Mouse (Mus musculus): ENCODE measurements around the gene Pgghg. TPM values are rescaled to one million over a fixed set of nuclear protein-coding genes. Genes with fewer than 3 reads are reported as not detected.
A peak's percentile ranks its signal among the peaks of the same experiment; 100 is the strongest.

Pgghg gene
- 6.2 and 8.4 TPM in 2 replicates for polyA plus RNA-seq (2015; fragmentation: Nextera tagmentation; extraction: Ambion mirVana)

- Histone ChIP-seq H3K9me3 (no peaks in the 10 kb centered on the region), H3K4me2 (peak within 1 kb of the TSS; percentile 56), H3K27me3 (replicated peaks) (0 out of 2 replicates have a peak, but pooled peaks cover 3% of the 10 kb centered on the region), H3K4me1 (peaks cover 9% of the 10 kb centered on the region), H3K4me3 (peak within 1 kb of the TSS; percentile 41), H3K27ac (no peak within 1 kb of the TSS), H3K9ac (peak within 1 kb of the TSS; percentile 38), H3K36me3 (replicated peaks) (no peaks in the 10 kb centered on the region)
- ATAC-seq (replicated peaks): peak; percentile 88
- WGBS: 4% methylated on average over 33 of the region's 33 CpGs
Measured at GRCm38 (mm10) chr7:140941222-140942051, at the start of gene Pgghg. Gene Pgghg, plus strand, starts transcription at chr7:140941391.

- ATAC-seq (replicated peaks): no peak
- Histone ChIP-seq H3K9me3 (no peaks in the 10 kb centered on the region), H3K4me1 (no peaks in the 10 kb centered on the region), H3K4me3 (no peak overlapping the region), H3K4me2 (no peak overlapping the region), H3K27ac (no peak overlapping the region), H3K27me3 (replicated peaks) (no peaks in the 10 kb centered on the region), H3K9ac (no peak overlapping the region), H3K36me3 (replicated peaks) (peaks cover 61% of the 10 kb centered on the region)
- 88% methylated on average over 7 of the region's 7 CpGs for WGBS
Measured at GRCm38 (mm10) chr7:140894031-140894430, 47.2 kb upstream of the Pgghg start.

- WGBS: 93% methylated on average over 3 of the region's 3 CpGs
- Histone ChIP-seq H3K4me1 (no peaks in the 10 kb centered on the region), H3K4me3 (no peak overlapping the region), H3K27me3 (replicated peaks) (no peaks in the 10 kb centered on the region), H3K4me2 (no peak overlapping the region), H3K27ac (no peak overlapping the region), H3K9ac (no peak overlapping the region), H3K36me3 (replicated peaks) (peaks cover 57% of the 10 kb centered on the region), H3K9me3 (no peaks in the 10 kb centered on the region)
- no peak for ATAC-seq (replicated peaks)
Measured at GRCm38 (mm10) chr7:140894611-140895010, 46.6 kb upstream of the Pgghg start.

- WGBS: 94% methylated on average over 7 of the region's 7 CpGs
- ATAC-seq (replicated peaks): no peak
- Histone ChIP-seq H3K9ac (no peak overlapping the region), H3K4me1 (no peaks in the 10 kb centered on the region), H3K4me2 (no peak overlapping the region), H3K36me3 (replicated peaks) (peaks cover 38% of the 10 kb centered on the region), H3K9me3 (no peaks in the 10 kb centered on the region), H3K27ac (no peak overlapping the region), H3K4me3 (no peak overlapping the region), H3K27me3 (replicated peaks) (no peaks in the 10 kb centered on the region)
Measured at GRCm38 (mm10) chr7:140897863-140898262, 43.3 kb upstream of the Pgghg start.

GRCm38 (mm10) chr7:140899121-140899520 lies 42.1 kb upstream of the Pgghg start:
- Histone ChIP-seq H3K36me3 (replicated peaks) (peaks cover 33% of the 10 kb centered on the region), H3K4me2 (no peak overlapping the region), H3K27me3 (replicated peaks) (no peaks in the 10 kb centered on the region)

GRCm38 (mm10) chr7:140900220-140900619 lies 41.0 kb upstream of the Pgghg start, which contains the start of gene Cox8b:
Gene Cox8b, minus strand, starts transcription at chr7:140900446.
- Histone ChIP-seq H3K4me2 (no peak within 1 kb of the TSS), H3K9ac (no peak within 1 kb of the TSS), H3K9me3 (no peaks in the 10 kb centered on the region), H3K4me1 (no peaks in the 10 kb centered on the region), H3K27ac (no peak within 1 kb of the TSS), H3K27me3 (replicated peaks) (no peaks in the 10 kb centered on the region), H3K36me3 (replicated peaks) (peaks cover 26% of the 10 kb centered on the region), H3K4me3 (no peak within 1 kb of the TSS)
- WGBS: 84% methylated on average over 10 of the region's 10 CpGs
- no peak for ATAC-seq (replicated peaks)

More at GRCm38 (mm10) chr7:140899121-140899520, 42.1 kb upstream of the Pgghg start:
- 82% methylated on average over 3 of the region's 3 CpGs for WGBS
- Histone ChIP-seq H3K4me1 (no peaks in the 10 kb centered on the region), H3K4me3 (no peak overlapping the region), H3K27ac (no peak overlapping the region), H3K9me3 (no peaks in the 10 kb centered on the region), H3K9ac (no peak overlapping the region)
- ATAC-seq (replicated peaks): no peak

GRCm38 (mm10) chr7:140902036-140902875 lies 38.9 kb upstream of the Pgghg start:
- WGBS: 77% methylated on average over 15 of the region's 15 CpGs
- Histone ChIP-seq H3K36me3 (replicated peaks) (peaks cover 14% of the 10 kb centered on the region), H3K9me3 (no peaks in the 10 kb centered on the region), H3K27ac (no peak overlapping the region), H3K9ac (no peak overlapping the region), H3K4me1 (no peaks in the 10 kb centered on the region), H3K4me3 (no peak overlapping the region), H3K4me2 (no peak overlapping the region), H3K27me3 (replicated peaks) (no peaks in the 10 kb centered on the region)
- no peak for ATAC-seq (replicated peaks)

GRCm38 (mm10) chr7:140903212-140903611 lies 38.0 kb upstream of the Pgghg start:
- H3K27ac ChIP-seq: no peak overlapping the region
- no peaks in the 10 kb centered on the region for H3K4me1 ChIP-seq
- ATAC-seq (replicated peaks): peak; percentile 50; the same call in 1 of the 2 replicates
- 24% methylated on average over 13 of the region's 13 CpGs for WGBS
- peaks cover 9% of the 10 kb centered on the region; the same call in 1 of the 2 replicates for H3K36me3 ChIP-seq (replicated peaks)
- H3K9ac ChIP-seq: no peak overlapping the region
- no peak overlapping the region for H3K4me2 ChIP-seq
- H3K4me3 ChIP-seq: no peak overlapping the region
- no peaks in the 10 kb centered on the region for H3K9me3 ChIP-seq
- no peaks in the 10 kb centered on the region for H3K27me3 ChIP-seq (replicated peaks)

GRCm38 (mm10) chr7:140905642-140906081 lies 35.5 kb upstream of the Pgghg start:
- peaks cover 4% of the 10 kb centered on the region for H3K4me1 ChIP-seq
- ATAC-seq (replicated peaks): no peak
- H3K36me3 ChIP-seq (replicated peaks): no peaks in the 10 kb centered on the region
- no peak overlapping the region for H3K9ac ChIP-seq
- no peak overlapping the region for H3K4me3 ChIP-seq
- 84% methylated on average over 2 of the region's 2 CpGs for WGBS
- no peak overlapping the region for H3K27ac ChIP-seq
- no peaks in the 10 kb centered on the region for H3K9me3 ChIP-seq
- no peak overlapping the region for H3K4me2 ChIP-seq
- no peaks in the 10 kb centered on the region for H3K27me3 ChIP-seq (replicated peaks)

- ATAC-seq (replicated peaks): no peak
- H3K4me1 ChIP-seq: peaks cover 4% of the 10 kb centered on the region
- no peak overlapping the region for H3K4me2 ChIP-seq
- H3K4me3 ChIP-seq: no peak overlapping the region
- WGBS: 88% methylated on average over 13 of the region's 13 CpGs
- no peak overlapping the region; the same call in 1 of the 2 replicates for H3K9ac ChIP-seq
- no peaks in the 10 kb centered on the region for H3K36me3 ChIP-seq (replicated peaks)
- no peak overlapping the region for H3K27ac ChIP-seq
- no peaks in the 10 kb centered on the region for H3K9me3 ChIP-seq
- H3K27me3 ChIP-seq (replicated peaks): no peaks in the 10 kb centered on the region
Measured at GRCm38 (mm10) chr7:140907131-140907530, 34.1 kb upstream of the Pgghg start.

- Histone ChIP-seq H3K9ac (no peak overlapping the region), H3K36me3 (replicated peaks) (no peaks in the 10 kb centered on the region), H3K9me3 (no peaks in the 10 kb centered on the region), H3K4me1 (peaks cover 4% of the 10 kb centered on the region), H3K4me3 (no peak overlapping the region), H3K4me2 (no peak overlapping the region), H3K27me3 (replicated peaks) (no peaks in the 10 kb centered on the region), H3K27ac (no peak overlapping the region)
- WGBS: 84% methylated on average over 7 of the region's 7 CpGs
- ATAC-seq (replicated peaks): no peak
Measured at GRCm38 (mm10) chr7:140907697-140908096, 33.5 kb upstream of the Pgghg start.

- no peaks in the 10 kb centered on the region for H3K27me3 ChIP-seq (replicated peaks)
- 53% methylated on average over 7 of the region's 7 CpGs for WGBS
- H3K9me3 ChIP-seq: no peaks in the 10 kb centered on the region
- H3K9ac ChIP-seq: no peak overlapping the region
- peaks cover 4% of the 10 kb centered on the region for H3K4me1 ChIP-seq
- no peak overlapping the region for H3K4me2 ChIP-seq
- ATAC-seq (replicated peaks): no peak
- H3K27ac ChIP-seq: no peak overlapping the region
- no peak overlapping the region for H3K4me3 ChIP-seq
- H3K36me3 ChIP-seq (replicated peaks): no peaks in the 10 kb centered on the region
Measured at GRCm38 (mm10) chr7:140908181-140908580, 33.0 kb upstream of the Pgghg start.

Measured in midbrain, embryonic 15.5 days (tissue).